Mouse (Mus musculus) neural tube, embryonic 11.5 days (tissue): Measurements from ENCODE around the gene Gm10912. TPM values are rescaled to one million over a fixed set of nuclear protein-coding genes. Genes with fewer than 3 reads are reported as not detected.
"Not testable (repeated sequence)": the region's sequence is repeated elsewhere in the genome, so short reads cannot be mapped to it uniquely, and the experiment has no call there.

Source experiments
- ATAC-seq: fragments of 200-750 bp; cut with Nextera tagmentation; 2 replicates; pipeline ENCODE4 v1.8.0; 2017; ENCODE audit warnings: moderate number of reproducible peaks, mild to moderate bottlenecking, moderate TSS enrichment, moderate library complexity; ENCODE audit not compliant: insufficient read depth, low FRiP score, low TSS enrichment
- DNase-seq: peaks from one replicate; pipeline ENCODE4 v3.0.0-alpha.2; 2015; ENCODE audit warnings: low spot score
- H3K27ac ChIP-seq: fragments of 300-500 bp; sonication (generic); 2 replicates; pipeline ENCODE4 v1.5.1; 2014; ENCODE audit warnings: low read depth, mild to moderate bottlenecking, low read length
- H3K27me3 ChIP-seq: fragments of 300-500 bp; sonication (generic); 2 replicates; pipeline ENCODE4 v1.6.1; 2014; ENCODE audit warnings: mild to moderate bottlenecking, low read length, mixed read lengths; ENCODE audit not compliant: control insufficient read depth, insufficient read depth
- H3K36me3 ChIP-seq: fragments of 300-500 bp; sonication (generic); 2 replicates; pipeline ENCODE4 v1.6.1; 2014; ENCODE audit warnings: mild to moderate bottlenecking, low read length, moderate library complexity, mixed read lengths; ENCODE audit not compliant: control insufficient read depth, insufficient read depth
- H3K4me1 ChIP-seq: fragments of 300-500 bp; sonication (generic); 2 replicates; pipeline ENCODE4 v1.6.1; 2014; ENCODE audit warnings: low read length, mixed read lengths; ENCODE audit not compliant: control insufficient read depth, insufficient read depth
- H3K4me2 ChIP-seq: fragments of 300-500 bp; sonication (generic); 2 replicates; pipeline ENCODE4 v1.6.1; 2014; ENCODE audit warnings: low read depth, mild to moderate bottlenecking, moderate library complexity
- H3K4me3 ChIP-seq: fragments of 300-500 bp; sonication (generic); 2 replicates; pipeline ENCODE4 v1.5.1; 2014; ENCODE audit warnings: low read depth, low read length
- H3K9ac ChIP-seq: fragments of 300-500 bp; sonication (generic); 2 replicates; pipeline ENCODE4 v1.6.1; 2014; ENCODE audit warnings: mild to moderate bottlenecking, low read length
- H3K9me3 ChIP-seq: fragments of 300-500 bp; sonication (generic); 2 replicates; pipeline ENCODE4 v1.6.1; 2016; ENCODE audit warnings: low read length; ENCODE audit not compliant: control insufficient read depth
- WGBS: fragments of 180-500 bp; shearing (Covaris S2); extraction: QIAGEN DNeasy Blood & Tissue Kit; methylation state at CpG from one replicate; pipeline ENCODE4 v1.1.7; 2014; 5-methylcytosine and 5-hydroxymethylcytosine counted together
- polyA plus RNA-seq: library from polyadenylated mRNA; unstranded; fragments of >200 nt; fragmentation: Nextera tagmentation; extraction: Ambion mirVana; gene quantifications from 2 replicates; pipeline ENCODE4 v1.2.1, GENCODE M21; 2014

Gene Gm10912
- polyA plus RNA-seq: not detected in 2 replicates

- not testable (repeated sequence) for H3K36me3 ChIP-seq, DNase-seq, H3K4me1 ChIP-seq, H3K9ac ChIP-seq, H3K4me2 ChIP-seq, H3K27ac ChIP-seq, ATAC-seq, H3K9me3 ChIP-seq, H3K4me3 ChIP-seq, H3K27me3 ChIP-seq
- 89% methylated on average over 5 of the region's 6 CpGs for WGBS
Observed at GRCm38 (mm10) chr2:104065526-104065925, at the start of gene Gm10912. TSS of gene Gm10912 (plus strand) at chr2:104065826.

GRCm38 (mm10) chr2:104023096-104023495 is 42.5 kb upstream of the Gm10912 start:
- Histone ChIP-seq H3K4me3 (no peak overlapping the region), H3K27me3 (no peaks in the 10 kb centered on the region), H3K4me2 (no peak overlapping the region), H3K9ac (no peak overlapping the region), H3K9me3 (no peaks in the 10 kb centered on the region), H3K36me3 (no peaks in the 10 kb centered on the region), H3K27ac (no peak overlapping the region), H3K4me1 (no peaks in the 10 kb centered on the region)
- ATAC-seq: no peak
- 87% methylated on average over 7 of the region's 7 CpGs for WGBS
- DNase-seq: no peak

- Histone ChIP-seq H3K9ac (no peak overlapping the region), H3K9me3 (no peaks in the 10 kb centered on the region), H3K27ac (no peak overlapping the region), H3K4me1 (no peaks in the 10 kb centered on the region), H3K36me3 (no peaks in the 10 kb centered on the region), H3K27me3 (no peaks in the 10 kb centered on the region), H3K4me3 (no peak overlapping the region), H3K4me2 (no peak overlapping the region)
- 94% methylated on average over 4 of the region's 4 CpGs for WGBS
- DNase-seq (no peak), ATAC-seq (no peak)
Observed at GRCm38 (mm10) chr2:104024656-104025055, 41.0 kb upstream of the Gm10912 start.

- H3K9ac ChIP-seq: peak within 1 kb of the TSS; percentile 94
- H3K4me3 ChIP-seq: peak within 1 kb of the TSS; percentile 93
- H3K27me3 ChIP-seq: no peaks in the 10 kb centered on the region
- 0 out of 2 replicates have a peak within 1 kb of the TSS, but pooled peaks have one; percentile 31 for H3K27ac ChIP-seq
- H3K9me3 ChIP-seq: no peaks in the 10 kb centered on the region
- DNase-seq (peak; percentile 85), ATAC-seq (peak; percentile 97)
- no peaks in the 10 kb centered on the region for H3K36me3 ChIP-seq
- under 1% methylated on average over 43 of the region's 44 CpGs for WGBS
- peak within 1 kb of the TSS; percentile 81 for H3K4me2 ChIP-seq
- no peaks in the 10 kb centered on the region for H3K4me1 ChIP-seq
Observed at GRCm38 (mm10) chr2:104027458-104028138, 38.0 kb upstream of the Gm10912 start, which contains the start of gene Fbxo3. TSS of gene Fbxo3 (plus strand) at chr2:104027721.

GRCm38 (mm10) chr2:104028139-104028723 is 37.4 kb upstream of the Gm10912 start, which contains the start of gene 4931422A03Rik:
TSS of gene 4931422A03Rik (minus strand) at chr2:104028361.
- H3K9me3 ChIP-seq: no peaks in the 10 kb centered on the region
- peak within 1 kb of the TSS; percentile 81 for H3K4me2 ChIP-seq
- no peaks in the 10 kb centered on the region for H3K27me3 ChIP-seq
- no peaks in the 10 kb centered on the region for H3K4me1 ChIP-seq
- H3K9ac ChIP-seq: peak within 1 kb of the TSS; percentile 94
- H3K4me3 ChIP-seq: peak within 1 kb of the TSS; percentile 93
- 2% methylated on average over 32 of the region's 32 CpGs for whole genome bisulfite sequencing
- DNase-seq (no peak), ATAC-seq (peak; percentile 64)
- no peaks in the 10 kb centered on the region for H3K36me3 ChIP-seq
- H3K27ac ChIP-seq: 0 out of 2 replicates have a peak within 1 kb of the TSS, but pooled peaks have one; percentile 31

GRCm38 (mm10) chr2:104029074-104029473 is 36.6 kb upstream of the Gm10912 start:
- 81% methylated on average over 2 of the region's 2 CpGs for WGBS
- no peaks in the 10 kb centered on the region; the same call in 1 of the 2 replicates for H3K36me3 ChIP-seq
- ATAC-seq (no peak), DNase-seq (no peak)
- no peak overlapping the region for H3K9ac ChIP-seq
- no peaks in the 10 kb centered on the region for H3K4me1 ChIP-seq
- no peaks in the 10 kb centered on the region for H3K9me3 ChIP-seq
- no peak overlapping the region for H3K27ac ChIP-seq
- no peak overlapping the region for H3K4me3 ChIP-seq
- peak overlapping the region; percentile 81 for H3K4me2 ChIP-seq
- H3K27me3 ChIP-seq: no peaks in the 10 kb centered on the region

GRCm38 (mm10) chr2:104030381-104030780 is 35.2 kb upstream of the Gm10912 start:
- WGBS: 84% methylated on average over 3 of the region's 3 CpGs
- Histone ChIP-seq H3K27me3 (no peaks in the 10 kb centered on the region), H3K9ac (no peak overlapping the region), H3K9me3 (no peaks in the 10 kb centered on the region), H3K4me1 (no peaks in the 10 kb centered on the region), H3K27ac (no peak overlapping the region), H3K36me3 (no peaks in the 10 kb centered on the region; the same call in 1 of the 2 replicates), H3K4me2 (no peak overlapping the region), H3K4me3 (no peak overlapping the region)
- ATAC-seq (no peak), DNase-seq (no peak)

- 95% methylated on average over 3 of the region's 3 CpGs for WGBS
- DNase-seq: no peak
Observed at GRCm38 (mm10) chr2:104032056-104032455, 33.6 kb upstream of the Gm10912 start.

More at GRCm38 (mm10) chr2:104032056-104032455, 33.6 kb upstream of the Gm10912 start:
- H3K4me3 ChIP-seq: no peak overlapping the region
- no peaks in the 10 kb centered on the region for H3K27me3 ChIP-seq
- H3K4me1 ChIP-seq: no peaks in the 10 kb centered on the region
- H3K9me3 ChIP-seq: no peaks in the 10 kb centered on the region
- H3K36me3 ChIP-seq: no peaks in the 10 kb centered on the region; the same call in 1 of the 2 replicates
- H3K9ac ChIP-seq: no peak overlapping the region
- H3K4me2 ChIP-seq: no peak overlapping the region
- H3K27ac ChIP-seq: no peak overlapping the region
- ATAC-seq: no peak
